Mouse (Mus musculus) heart, embryonic 10.5 days (tissue): ENCODE measurements around the gene Gm12794. TPM values are rescaled to one million over a fixed set of nuclear protein-coding genes. Genes with fewer than 3 reads are reported as not detected.
"Not testable (repeated sequence)": the region's sequence is repeated elsewhere in the genome, so short reads cannot be mapped to it uniquely, and the experiment has no call there.

Experiments
- DNase-seq: peaks from one replicate; pipeline ENCODE4 v3.0.0-alpha.2; 2017; ENCODE audit warnings: low spot score
- H3K27ac ChIP-seq: fragments of 300-500 bp; sonication (generic); 2 replicates; pipeline ENCODE4 v1.5.1; 2016; ENCODE audit warnings: mild to moderate bottlenecking
- H3K27me3 ChIP-seq: fragments of 300-500 bp; sonication (generic); 2 replicates; pipeline ENCODE4 v1.6.1; 2016; ENCODE audit warnings: mild to moderate bottlenecking; ENCODE audit not compliant: poor library complexity, insufficient read depth, severe bottlenecking
- H3K36me3 ChIP-seq: fragments of 300-500 bp; sonication (generic); 2 replicates; pipeline ENCODE4 v1.6.1; 2016; ENCODE audit warnings: mild to moderate bottlenecking, moderate library complexity
- H3K4me1 ChIP-seq: fragments of 300-500 bp; sonication (generic); 2 replicates; pipeline ENCODE4 v1.6.1; 2016; ENCODE audit warnings: mild to moderate bottlenecking
- H3K4me3 ChIP-seq: fragments of 300-500 bp; sonication (generic); 2 replicates; pipeline ENCODE4 v1.5.1; 2016; ENCODE audit warnings: mild to moderate bottlenecking, moderate library complexity
- H3K9me3 ChIP-seq: fragments of 300-500 bp; sonication (generic); 2 replicates; pipeline ENCODE4 v1.6.1; 2016; ENCODE audit warnings: mild to moderate bottlenecking, moderate library complexity
- WGBS: fragments of 180-500 bp; shearing (Covaris S2); methylation state at CpG from one replicate; pipeline ENCODE4 v1.1.7; 2016; 5-methylcytosine and 5-hydroxymethylcytosine counted together
- polyA plus RNA-seq: library from polyadenylated mRNA; unstranded; fragments of >200 nt; fragmentation: Nextera tagmentation; extraction: Ambion mirVana; gene quantifications from 2 replicates; pipeline ENCODE4 v1.2.1, GENCODE M21; 2016

The Gm12794 gene
- polyA plus RNA-seq, result not detected in 2 replicates

DNA sequence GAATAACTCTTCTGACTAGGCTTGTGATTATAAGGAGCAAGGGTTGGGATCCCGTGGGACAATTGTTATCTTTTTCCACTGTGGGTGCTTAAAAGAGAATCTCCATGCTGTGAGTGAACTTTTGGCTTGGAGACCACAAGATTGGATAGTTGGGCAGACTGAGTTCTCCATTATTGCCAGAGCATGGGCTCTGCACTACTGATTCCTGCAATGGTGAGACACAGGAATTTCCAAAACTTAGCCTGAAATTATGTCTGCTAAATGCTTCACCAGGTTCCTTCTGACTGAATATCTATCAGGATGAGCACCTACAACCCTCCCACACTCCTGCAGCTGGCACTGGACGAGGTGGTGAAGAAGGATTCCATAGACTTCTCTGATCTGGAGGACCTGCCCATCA, at the start of gene Gm12794:
Gene Gm12794, plus strand, starts transcription at position 301 of the 400 bp plus-strand sequence.
- H3K4me3 ChIP-seq, H3K4me1 ChIP-seq, H3K36me3 ChIP-seq, H3K9me3 ChIP-seq, H3K27ac ChIP-seq, H3K27me3 ChIP-seq, DNase-seq: not testable (repeated sequence)
- 59% methylated on average over 2 of the region's 2 CpGs for WGBS

DNA sequence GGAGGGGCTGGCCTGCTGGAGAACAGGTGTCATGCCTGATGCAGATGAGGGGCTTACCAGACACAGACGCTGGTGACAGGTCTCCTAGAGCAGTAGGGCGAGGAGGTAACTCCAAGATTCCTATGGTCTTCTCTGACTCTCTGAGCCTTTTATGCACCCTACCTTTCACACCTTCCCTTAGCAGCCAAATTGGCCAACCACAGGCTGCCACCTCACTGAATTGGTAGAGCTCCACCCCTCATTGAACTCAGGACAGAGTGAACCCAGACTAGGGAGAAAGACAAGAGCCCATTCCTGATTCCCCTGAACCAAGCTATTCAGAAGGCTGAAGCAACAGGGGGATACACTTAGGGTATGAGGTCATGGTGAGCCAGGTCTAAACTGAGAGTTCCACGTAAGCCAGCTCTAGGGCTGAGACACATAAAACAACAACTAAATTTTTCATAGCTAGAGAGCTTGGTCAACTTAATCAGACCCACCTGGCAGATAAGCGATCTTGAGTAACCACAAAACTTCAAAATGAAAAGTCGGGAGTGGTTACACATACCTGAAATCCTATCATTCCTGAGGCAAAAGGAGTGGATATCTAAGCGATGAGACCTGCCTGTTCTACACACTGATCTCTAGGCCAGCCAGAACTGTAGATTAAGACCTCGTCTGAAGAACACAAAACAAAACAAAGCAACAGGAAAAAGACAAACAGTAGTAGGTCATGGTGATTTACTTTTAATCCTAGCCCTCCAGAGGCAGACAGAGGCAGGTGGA, 46.4 kb upstream of the Gm12794 start, which contains the start of gene C130073F10Rik:
Gene C130073F10Rik, minus strand, starts transcription at position 134 of the 765 bp plus-strand sequence.
- WGBS, result 75% methylated on average over 7 of the region's 7 CpGs
- Histone ChIP-seq H3K36me3 (no peaks in the 10 kb centered on the region), H3K4me1 (no peaks in the 10 kb centered on the region), H3K27ac (no peak within 1 kb of the TSS), H3K4me3 (no peak within 1 kb of the TSS), H3K9me3 (peaks cover 1% of the 10 kb centered on the region), H3K27me3 (no peaks in the 10 kb centered on the region)
- DNase-seq, result no peak

DNA sequence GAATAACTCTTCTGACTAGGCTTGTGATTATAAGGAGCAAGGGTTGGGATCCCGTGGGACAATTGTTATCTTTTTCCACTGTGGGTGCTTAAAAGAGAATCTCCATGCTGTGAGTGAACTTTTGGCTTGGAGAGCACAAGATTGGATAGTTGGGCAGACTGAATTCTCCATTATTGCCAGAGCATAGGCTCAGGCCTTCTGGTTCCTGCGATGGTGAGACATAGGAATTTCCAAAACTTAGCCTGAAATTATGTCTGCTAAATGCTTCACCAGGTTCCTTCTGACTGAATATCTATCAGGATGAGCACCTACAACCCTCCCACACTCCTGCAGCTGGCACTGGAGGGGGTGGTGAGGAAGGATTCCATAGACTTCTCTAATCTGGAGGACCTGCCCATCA, 31.4 kb upstream of the Gm12794 start, which contains the start of gene Gm12800:
Gene Gm12800, plus strand, starts transcription at position 301 of the 400 bp plus-strand sequence.
- not testable (repeated sequence) for H3K9me3 ChIP-seq, DNase-seq, H3K27ac ChIP-seq, H3K27me3 ChIP-seq, H3K4me1 ChIP-seq, H3K36me3 ChIP-seq, H3K4me3 ChIP-seq
- 83% methylated on average over 2 of the region's 2 CpGs for WGBS

DNA sequence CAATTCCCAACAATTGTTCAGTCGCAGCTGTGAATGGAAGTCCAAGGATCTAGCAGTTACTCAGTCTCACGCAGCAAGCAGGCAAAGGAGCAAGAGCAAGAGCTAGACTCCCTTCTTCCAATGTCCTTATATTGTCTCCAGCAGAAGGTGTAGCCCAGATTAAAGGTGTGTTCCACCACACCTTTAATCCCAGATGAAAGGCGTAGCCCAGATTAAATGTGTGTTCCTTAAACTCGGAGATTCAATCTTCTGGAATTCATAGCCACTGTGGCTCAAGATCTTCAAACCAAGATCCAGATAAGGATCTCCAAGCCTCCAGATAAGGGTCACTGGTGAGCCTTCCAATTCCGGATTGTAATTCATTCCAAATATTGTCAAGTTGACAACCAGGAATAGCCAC, 40.7 kb downstream of the Gm12794 start, which contains the start of gene Gm12790:
Gene Gm12790, minus strand, starts transcription at position 101 of the 400 bp plus-strand sequence.
- not testable (repeated sequence) for H3K9me3 ChIP-seq, H3K4me1 ChIP-seq, H3K36me3 ChIP-seq, DNase-seq, H3K27me3 ChIP-seq, H3K4me3 ChIP-seq, H3K27ac ChIP-seq
- WGBS, result 93% methylated on average over 1 of the region's 5 CpGs

DNA sequence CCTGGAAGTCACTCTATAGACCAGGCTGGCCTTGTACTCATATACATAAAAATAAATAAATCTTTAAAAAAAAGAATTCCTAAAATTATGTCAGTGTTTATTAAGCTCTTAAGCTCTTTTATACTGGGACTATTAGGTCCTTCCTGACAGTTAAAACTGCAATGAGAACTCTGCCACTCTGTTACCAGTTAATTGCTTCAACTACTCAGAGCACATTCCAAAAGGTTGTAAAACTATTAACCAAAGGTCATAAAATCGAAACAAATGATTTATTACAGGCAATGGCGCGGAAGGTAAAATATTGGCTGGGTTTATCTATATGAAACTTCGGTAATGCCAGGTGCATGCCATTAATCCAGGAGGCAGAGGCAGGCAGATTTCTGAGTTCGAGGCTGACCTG, 45.5 kb downstream of the Gm12794 start:
- Histone ChIP-seq H3K27ac (no peak overlapping the region), H3K4me3 (no peak overlapping the region), H3K4me1 (no peaks in the 10 kb centered on the region), H3K27me3 (no peaks in the 10 kb centered on the region), H3K36me3 (no peaks in the 10 kb centered on the region), H3K9me3 (no peaks in the 10 kb centered on the region)
- 84% methylated on average over 5 of the region's 5 CpGs for WGBS
- DNase-seq, result no peak

DNA sequence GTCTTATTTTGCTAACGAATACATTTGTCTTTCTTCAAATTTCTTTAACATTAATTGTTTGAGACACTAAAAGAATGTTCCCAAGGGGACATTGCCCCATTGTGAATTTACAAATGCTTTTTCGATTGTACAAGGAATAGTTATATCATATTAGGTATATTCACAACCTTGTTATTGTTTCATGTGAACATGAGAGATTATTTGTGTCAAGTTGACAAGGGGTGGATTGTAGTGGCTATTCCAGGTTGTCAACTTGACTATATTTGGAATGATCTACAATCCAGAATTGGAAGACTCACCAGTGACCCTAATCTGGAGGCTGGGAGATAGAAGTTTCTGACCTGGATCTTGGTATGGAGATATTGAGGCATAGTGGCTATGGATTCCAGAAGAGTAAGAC, 46.1 kb downstream of the Gm12794 start, which contains the start of gene Gm12789:
Gene Gm12789, plus strand, starts transcription at position 301 of the 400 bp plus-strand sequence.
- not testable (repeated sequence) for H3K27me3 ChIP-seq, H3K9me3 ChIP-seq, H3K36me3 ChIP-seq, H3K27ac ChIP-seq, H3K4me3 ChIP-seq, DNase-seq, H3K4me1 ChIP-seq
- WGBS, result 75% methylated on average over 2 of the region's 2 CpGs

Other genes with a start within 250 kb of the Gm12794 start
- 0.33 and 0.90 TPM in 2 replicates for gene Lepr, start 223.0 kb upstream of the Gm12794 start, polyA plus RNA-seq
- not detected in 2 replicates for gene B020004J07Rik, start 96.4 kb upstream of the Gm12794 start, polyA plus RNA-seq
- not detected in 2 replicates for gene C130073F10Rik, start 46.6 kb upstream of the Gm12794 start, polyA plus RNA-seq
- not detected in 2 replicates for gene Gm12800, start 31.3 kb upstream of the Gm12794 start, polyA plus RNA-seq
- gene Gm12790, start 40.6 kb downstream of the Gm12794 start, polyA plus RNA-seq, result not detected in 2 replicates
- gene Gm12789, start 46.2 kb downstream of the Gm12794 start, polyA plus RNA-seq, result not detected in 2 replicates
- 13.9 and 20.3 TPM in 2 replicates for gene Pde4b, start 147.1 kb downstream of the Gm12794 start, polyA plus RNA-seq